Comparison of ENCODE assay signal across 13 mouse cellular contexts in the genomic region with DNA sequence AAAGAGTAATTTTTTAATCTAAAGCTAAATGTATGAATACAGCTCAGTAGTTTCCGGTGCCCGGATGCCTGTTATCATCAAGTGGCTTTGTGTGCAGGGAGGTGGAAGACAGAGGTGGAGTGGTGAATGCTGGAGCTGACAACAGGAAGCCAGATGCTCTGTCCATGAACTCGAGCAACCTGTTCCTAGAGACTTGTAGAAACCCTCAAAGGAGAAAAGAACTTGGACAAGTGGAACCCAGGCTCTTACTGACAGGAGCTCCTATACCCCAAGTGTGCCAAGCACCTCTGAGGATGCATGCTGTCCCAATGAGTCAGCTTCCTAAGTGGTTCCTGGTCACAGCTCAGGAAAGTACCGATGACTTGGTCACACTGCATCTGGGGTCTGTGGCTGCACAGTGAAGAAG. TPM values are rescaled to one million over a fixed set of nuclear protein-coding genes. Genes with fewer than 3 reads are reported as not detected.
DNase-seq lines count a peak whose midpoint lies in the region; ATAC-seq lines count a peak whose summit lies in the region.
"Had no signal": no experiment of that assay in that cellular context is flagged by ENCODE, and none has a peak within 500 bp of the region (broad histone marks: within the 10 kb centered on the region; RNA-seq: fewer than 3 reads in every experiment).

No protein-coding gene starts in this region.

- H3K36me3 ChIP-seq in kidney, embryonic 14.5 days (ENCODE audit: control insufficient read depth, insufficient read depth, low read length) = no peaks in the 10 kb centered on the region
- H3K36me3 ChIP-seq: forebrain, embryonic 10.5 days had no signal

- no peak overlapping the region for H3K4me3 ChIP-seq in kidney, embryonic 14.5 days (ENCODE audit: low read length)
- H3K4me3 ChIP-seq: forebrain, embryonic 10.5 days; left cerebral cortex, adult 2 months had no signal

- H3K27me3 ChIP-seq in kidney, embryonic 14.5 days (ENCODE audit: control insufficient read depth, insufficient read depth, low read length) = no peaks in the 10 kb centered on the region

- no peak overlapping the region for H3K9ac ChIP-seq in kidney, embryonic 14.5 days (ENCODE audit: low read depth, low read length)

- no peaks in the 10 kb centered on the region for H3K9me3 ChIP-seq in kidney, embryonic 14.5 days (ENCODE audit: control insufficient read depth, low read length)
- H3K9me3 ChIP-seq: forebrain, embryonic 10.5 days had no signal

- no peak for DNase-seq in kidney, adult 18-20 months
- DNase-seq in MN1 (ENCODE audit: low spot score) = peak; percentile 55
- peak; percentile 62 for DNase-seq in lung, postnatal 25 days (ENCODE audit: low spot score)
- no peak for DNase-seq in urinary bladder, adult 2 months (ENCODE audit: low spot score)
- no peak for DNase-seq in layer of hippocampus, postnatal 14 days (ENCODE audit: low spot score in 2 of 2)
- no peak for DNase-seq in cerebellum, postnatal 10 days
- DNase-seq: adrenal gland, postnatal 14 days; cerebellum, postnatal 14 days; thymus, postnatal 36 days had no signal

- WGBS in kidney, embryonic 14.5 days = 77% methylated on average over 4 of the region's 4 CpGs

- H3K4me1 ChIP-seq in kidney, embryonic 14.5 days (ENCODE audit: control insufficient read depth, insufficient read depth, low read length) = peaks cover 12% of the 10 kb centered on the region

- no peak overlapping the region for H3K4me2 ChIP-seq in kidney, embryonic 14.5 days (replicated peaks; ENCODE audit: low read depth, low read length)

- no peak for ATAC-seq in kidney, embryonic 14.5 days (ENCODE audit: low FRiP score, low TSS enrichment)
- ATAC-seq in erythroblast, adult 5-6 weeks (replicated peaks; ENCODE audit: low FRiP score, poor library complexity, severe bottlenecking) = peak; percentile 44

- H3K27ac ChIP-seq in kidney, embryonic 14.5 days (ENCODE audit: low read depth, low read length) = peak overlapping the region; percentile 75; the same call in 1 of the 2 replicates
- H3K27ac ChIP-seq: left cerebral cortex, adult 2 months had no signal

RNA-seq across cellular contexts. Expression of gene Mrvi1, which starts 41.1 kb away (rescaled TPM):
- 8.0 and 15.1 TPM in 2 replicates for polyA plus RNA-seq in kidney, embryonic 14.5 days (2014; fragmentation: Nextera tagmentation; extraction: Ambion mirVana)
- 1.0 and 1.7 TPM in 2 replicates for total RNA-seq in erythroblast, adult 5-6 weeks (2015; ENCODE audit: low replicate concordance)
- 0.14 and 1.1 TPM in 2 replicates for total RNA-seq in erythroblast, adult 5-6 weeks (2017; ENCODE audit: low replicate concordance)
- 109 and 197 TPM in 2 replicates for polyA plus RNA-seq in urinary bladder, adult 2 months (2012; rRNA removed)
- total RNA-seq in layer of hippocampus, postnatal 14 days (2021) = 1 to 10 TPM; 1.5 to 2.3 TPM

Comparison
In these comparisons a context has a peak if more than half of its experiments do, and no peak if none do; other contexts are left out.
1. DNase-seq: peak in MN1 (single experiment) and lung, postnatal 25 days (single experiment); none in kidney, adult 18-20 months (single experiment), urinary bladder, adult 2 months (single experiment), layer of hippocampus, postnatal 14 days (0 of 2) and cerebellum, postnatal 10 days (0 of 2).